ENCODE assay signal across 8 mouse cellular contexts in genomic region chr9:106417841-106418625, GRCm38 (mm10). TPM values are rescaled to one million over a fixed set of nuclear protein-coding genes. Genes with fewer than 3 reads are reported as not detected.
A peak's percentile ranks its signal among the peaks of the same experiment; 100 is the strongest.
DNase-seq lines count a peak whose midpoint lies in the region; ATAC-seq and TF ChIP-seq lines count a peak whose summit lies in the region.

No protein-coding gene starts in this region.

- H3K79me2 ChIP-seq in liver, adult 2 months (ENCODE audit: control insufficient read depth, insufficient read depth, low read length): no peaks in the 10 kb centered on the region
- no peaks in the 10 kb centered on the region for H3K79me2 ChIP-seq in myocyte (ENCODE audit: control insufficient read depth, insufficient read depth)

- WGBS in forebrain, embryonic 11.5 days: 17% methylated on average over 29 of the region's 29 CpGs
- WGBS in heart, embryonic 14.5 days: 14% methylated on average over 29 of the region's 29 CpGs
- 28% methylated on average over 29 of the region's 29 CpGs for WGBS in liver, adult 2 months
- 21% methylated on average over 29 of the region's 29 CpGs for WGBS in thymus, adult 2 months

- peak overlapping the region; percentile 58 for H3K9ac ChIP-seq in forebrain, embryonic 11.5 days (ENCODE audit: low read length)
- H3K9ac ChIP-seq in heart, embryonic 14.5 days (ENCODE audit: low read length): peak overlapping the region; percentile 67
- peak overlapping the region; percentile 32; the same call in 1 of the 2 replicates for H3K9ac ChIP-seq in liver, adult 2 months (ENCODE audit: low read depth, low read length)

- H3K4me1 ChIP-seq in forebrain, embryonic 11.5 days (replicated peaks; ENCODE audit: control insufficient read depth, insufficient read depth, low read length): peaks cover 21% of the 10 kb centered on the region
- peaks cover 24% of the 10 kb centered on the region in 2 experiments for H3K4me1 ChIP-seq in heart, embryonic 14.5 days (ENCODE audit: control insufficient read depth in 2 of 2, insufficient read depth in 2 of 2, low read length in 2 of 2)
- H3K4me1 ChIP-seq in liver, adult 2 months (ENCODE audit: control insufficient read depth, insufficient read depth, low read length): no peaks in the 10 kb centered on the region
- H3K4me1 ChIP-seq in thymus, adult 2 months (replicated peaks; ENCODE audit: control insufficient read depth, insufficient read depth, low read length): peaks cover 7% of the 10 kb centered on the region

- H3K27ac ChIP-seq in forebrain, embryonic 11.5 days (ENCODE audit: low read depth, low read length): no peak overlapping the region
- H3K27ac ChIP-seq in heart, embryonic 14.5 days (replicated peaks in 1 of 2; ENCODE audit: control insufficient read depth in 1 of 2, insufficient read depth in 1 of 2, low read depth in 2 of 2, low read length in 2 of 2): peak overlapping the region in 1 of 2 experiments; percentile 78; a peak in 3 of 4 replicates
- H3K27ac ChIP-seq in liver, adult 2 months (replicated peaks; ENCODE audit: insufficient read depth, low read depth, low read length): no peak overlapping the region
- no peak overlapping the region for H3K27ac ChIP-seq in thymus, adult 2 months (ENCODE audit: control insufficient read depth, insufficient read depth, low read length)

- peak; percentile 28 to 37 for DNase-seq in thymus, adult 18-20 months
- no peak for DNase-seq in thymus, postnatal 0 days (ENCODE audit: low spot score)
- DNase-seq in forebrain, embryonic 11.5 days (ENCODE audit: low spot score): peak; percentile 81
- DNase-seq in kidney, postnatal 10 days: peak; percentile 93
- no peak for DNase-seq in liver, adult 2 months (ENCODE audit: extremely low read depth, low read depth, low spot score)
- DNase-seq in thymus, adult 2 months: peak; percentile 47

- no peak for TF ChIP-seq CTCF in liver, adult 2 months (IDR thresholded peaks at IDR 0.05; ENCODE audit: low read depth, low read length)
- no peak for TF ChIP-seq CTCF in thymus, adult 2 months (IDR thresholded peaks at IDR 0.05; ENCODE audit: borderline replicate concordance, control insufficient read depth, extremely low read depth, insufficient read depth, low read length, poor library complexity)

- peak overlapping the region; percentile 45 for H3K4me2 ChIP-seq in forebrain, embryonic 11.5 days (ENCODE audit: low read depth, low read length, severe bottlenecking)
- peak overlapping the region; percentile 79 for H3K4me2 ChIP-seq in heart, embryonic 14.5 days (ENCODE audit: low read length)
- peak overlapping the region; percentile 58 for H3K4me2 ChIP-seq in myocyte (ENCODE audit: low read depth)

- H3K9me3 ChIP-seq in forebrain, embryonic 11.5 days (ENCODE audit: control insufficient read depth, low read length): no peaks in the 10 kb centered on the region
- H3K9me3 ChIP-seq in heart, embryonic 14.5 days (ENCODE audit: control insufficient read depth, low read length): no peaks in the 10 kb centered on the region

- no peak overlapping the region for H3ac ChIP-seq in myocyte (ENCODE audit: control insufficient read depth, insufficient read length)

- ATAC-seq in forebrain, embryonic 11.5 days (replicated peaks; ENCODE audit: low FRiP score): peak; percentile 31; the same call in 1 of the 2 replicates
- peak; percentile 67 for ATAC-seq in heart, embryonic 14.5 days (ENCODE audit: insufficient number of reproducible peaks, insufficient read depth, low FRiP score, low read depth)

- peak overlapping the region; percentile 11 for H3K4me3 ChIP-seq in forebrain, embryonic 11.5 days (ENCODE audit: low read depth, low read length)
- H3K4me3 ChIP-seq in heart, embryonic 14.5 days (ENCODE audit: control insufficient read depth in 1 of 2, insufficient read depth in 1 of 2, low read depth in 1 of 2, low read length in 2 of 2): peak overlapping the region; percentile 22 to 23; a peak in 3 of 4 replicates
- peak overlapping the region; percentile 15; the same call in 1 of the 2 replicates for H3K4me3 ChIP-seq in liver, adult 2 months (ENCODE audit: insufficient read depth, low read depth, low read length)
- no peak overlapping the region for H3K4me3 ChIP-seq in myocyte
- no peak overlapping the region for H3K4me3 ChIP-seq in thymus, adult 2 months (ENCODE audit: control insufficient read depth, insufficient read depth, low read length)

- H3K36me3 ChIP-seq in forebrain, embryonic 11.5 days (ENCODE audit: control insufficient read depth, insufficient read depth, low read length): no peaks in the 10 kb centered on the region
- H3K36me3 ChIP-seq in heart, embryonic 14.5 days (ENCODE audit: control insufficient read depth, insufficient read depth, low read length): no peaks in the 10 kb centered on the region
- no peaks in the 10 kb centered on the region for H3K36me3 ChIP-seq in liver, adult 2 months (ENCODE audit: control insufficient read depth, insufficient read depth, low read length)
- H3K36me3 ChIP-seq in myocyte (ENCODE audit: control insufficient read depth, insufficient read depth): no peaks in the 10 kb centered on the region
- no peaks in the 10 kb centered on the region for H3K36me3 ChIP-seq in thymus, adult 2 months (ENCODE audit: control insufficient read depth, insufficient read depth, low read length)

- TF ChIP-seq POLR2A in liver, adult 2 months (IDR thresholded peaks at IDR 0.05; ENCODE audit: extremely low read depth, insufficient read depth, low read length): no peak
- no peak for TF ChIP-seq POLR2A in myocyte (IDR thresholded peaks at IDR 0.05; ENCODE audit: insufficient read length, low read depth)
- 0 out of 2 replicates have a peak, but pooled peaks have one; percentile 31 for TF ChIP-seq POLR2A in thymus, adult 2 months (IDR thresholded peaks at IDR 0.05; ENCODE audit: control insufficient read depth, extremely low read depth, insufficient read depth, low read length, poor library complexity)

- H3K27me3 ChIP-seq in forebrain, embryonic 11.5 days (ENCODE audit: control insufficient read depth, insufficient read depth, low read length): no peaks in the 10 kb centered on the region
- 0 out of 2 replicates have a peak, but pooled peaks cover 3% of the 10 kb centered on the region for H3K27me3 ChIP-seq in heart, embryonic 14.5 days (ENCODE audit: control insufficient read depth, insufficient read depth, low read length)
- peaks cover 4% of the 10 kb centered on the region; the same call in 1 of the 2 replicates for H3K27me3 ChIP-seq in liver, adult 2 months (ENCODE audit: control insufficient read depth, insufficient read depth, low read length)
- no peaks in the 10 kb centered on the region for H3K27me3 ChIP-seq in myocyte (ENCODE audit: control insufficient read depth, insufficient read depth, insufficient read length)
- H3K27me3 ChIP-seq in thymus, adult 2 months (ENCODE audit: control insufficient read depth, insufficient read depth, low read length): no peaks in the 10 kb centered on the region

TF ChIP-seq in myocyte, 11 proteins besides CTCF, POLR2A, EP300 and RAD21 (continues in another document):
- TF ChIP-seq E2F4 (IDR thresholded peaks at IDR 0.05; ENCODE audit: insufficient read depth): no peak
- peak in 2 of 3 experiments; percentile 25 to 73 for TF ChIP-seq MYOD1 (IDR thresholded peaks at IDR 0.05; ENCODE audit: control insufficient read depth in 1 of 3, insufficient read length in 2 of 3, low read depth in 2 of 3)
- TF ChIP-seq CEBPB (IDR thresholded peaks at IDR 0.05; ENCODE audit: insufficient read depth, poor library complexity, severe bottlenecking): no peak

RNA-seq across cellular contexts. Expression of gene Rpl29, which starts 11.2 kb away (rescaled TPM):
- polyA plus RNA-seq in thymus, postnatal 0 days (2015; fragmentation: Nextera tagmentation; extraction: Ambion mirVana): 1,071 and 1,139 TPM in 2 replicates
- polyA plus RNA-seq in forebrain, embryonic 11.5 days (2014; fragmentation: Nextera tagmentation; extraction: Ambion mirVana): 879 and 889 TPM in 2 replicates
- 691 and 781 TPM in 2 replicates for polyA plus RNA-seq in heart, embryonic 14.5 days (2014; fragmentation: Nextera tagmentation; extraction: Ambion mirVana)
- 182 and 210 TPM in 2 replicates for total RNA-seq in liver, adult 2 months (2014; rRNA removed)
- polyA plus RNA-seq in liver, adult 2 months (2012; rRNA removed): 230 and 232 TPM in 2 replicates
- 45.1 TPM for polyA plus RNA-seq in myocyte (2012; fragmentation: generic; extraction: Trizol)
- 524 and 548 TPM in 2 replicates for polyA plus RNA-seq in thymus, adult 2 months (2012; rRNA removed)

RNA-seq across cellular contexts. Expression of gene Acy1, which starts 20.1 kb away (rescaled TPM):
- polyA plus RNA-seq in thymus, postnatal 0 days (2015; fragmentation: Nextera tagmentation; extraction: Ambion mirVana): 17.4 and 18.3 TPM in 2 replicates
- 39.5 and 43.4 TPM in 2 replicates for polyA plus RNA-seq in forebrain, embryonic 11.5 days (2014; fragmentation: Nextera tagmentation; extraction: Ambion mirVana)
- polyA plus RNA-seq in heart, embryonic 14.5 days (2014; fragmentation: Nextera tagmentation; extraction: Ambion mirVana): 22.8 and 24.8 TPM in 2 replicates
- 65.2 and 76.5 TPM in 2 replicates for total RNA-seq in liver, adult 2 months (2014; rRNA removed)
- 50.7 and 64.3 TPM in 2 replicates for polyA plus RNA-seq in liver, adult 2 months (2012; rRNA removed)
- 18.1 TPM for polyA plus RNA-seq in myocyte (2012; fragmentation: generic; extraction: Trizol)
- 11.0 and 12.5 TPM in 2 replicates for polyA plus RNA-seq in thymus, adult 2 months (2012; rRNA removed)

RNA-seq across cellular contexts. Expression of gene Abhd14b, which starts 29.2 kb away (rescaled TPM):
- polyA plus RNA-seq in thymus, postnatal 0 days (2015; fragmentation: Nextera tagmentation; extraction: Ambion mirVana): 9.4 and 13.0 TPM in 2 replicates
- 4.6 and 4.7 TPM in 2 replicates for polyA plus RNA-seq in forebrain, embryonic 11.5 days (2014; fragmentation: Nextera tagmentation; extraction: Ambion mirVana)
- 6.6 and 7.1 TPM in 2 replicates for polyA plus RNA-seq in heart, embryonic 14.5 days (2014; fragmentation: Nextera tagmentation; extraction: Ambion mirVana)
- 129 and 183 TPM in 2 replicates for total RNA-seq in liver, adult 2 months (2014; rRNA removed)
- 402 and 415 TPM in 2 replicates for polyA plus RNA-seq in liver, adult 2 months (2012; rRNA removed)
- polyA plus RNA-seq in myocyte (2012; fragmentation: generic; extraction: Trizol): 4.2 TPM
- polyA plus RNA-seq in thymus, adult 2 months (2012; rRNA removed): 21.6 and 29.3 TPM in 2 replicates

RNA-seq across cellular contexts. Expression of gene Abhd14a, which starts 29.4 kb away (rescaled TPM):
- 15.7 and 19.6 TPM in 2 replicates for polyA plus RNA-seq in thymus, postnatal 0 days (2015; fragmentation: Nextera tagmentation; extraction: Ambion mirVana)
- 38.3 and 41.0 TPM in 2 replicates for polyA plus RNA-seq in forebrain, embryonic 11.5 days (2014; fragmentation: Nextera tagmentation; extraction: Ambion mirVana)
- 55.9 and 57.5 TPM in 2 replicates for polyA plus RNA-seq in heart, embryonic 14.5 days (2014; fragmentation: Nextera tagmentation; extraction: Ambion mirVana)
- 8.2 and 10.4 TPM in 2 replicates for total RNA-seq in liver, adult 2 months (2014; rRNA removed)
- 22.7 and 24.4 TPM in 2 replicates for polyA plus RNA-seq in liver, adult 2 months (2012; rRNA removed)
- polyA plus RNA-seq in myocyte (2012; fragmentation: generic; extraction: Trizol): 19.2 TPM
- polyA plus RNA-seq in thymus, adult 2 months (2012; rRNA removed): 18.1 and 19.8 TPM in 2 replicates

RNA-seq across cellular contexts. Expression of gene Pcbp4, which starts 35.1 kb away (rescaled TPM):
- polyA plus RNA-seq in thymus, postnatal 0 days (2015; fragmentation: Nextera tagmentation; extraction: Ambion mirVana): 12.6 and 16.3 TPM in 2 replicates
- 300 and 309 TPM in 2 replicates for polyA plus RNA-seq in forebrain, embryonic 11.5 days (2014; fragmentation: Nextera tagmentation; extraction: Ambion mirVana)
- polyA plus RNA-seq in heart, embryonic 14.5 days (2014; fragmentation: Nextera tagmentation; extraction: Ambion mirVana): 59.0 and 66.4 TPM in 2 replicates
- 15.9 and 22.2 TPM in 2 replicates for total RNA-seq in liver, adult 2 months (2014; rRNA removed)
- polyA plus RNA-seq in liver, adult 2 months (2012; rRNA removed): 43.3 and 52.5 TPM in 2 replicates
- 274 TPM for polyA plus RNA-seq in myocyte (2012; fragmentation: generic; extraction: Trizol)
- polyA plus RNA-seq in thymus, adult 2 months (2012; rRNA removed): 45.1 and 59.9 TPM in 2 replicates

Comparison
In these comparisons a context has a peak if more than half of its experiments do, and no peak if none do; other contexts are left out.
1. DNase-seq: peak in thymus, adult 18-20 months (2 of 2), forebrain, embryonic 11.5 days (single experiment), kidney, postnatal 10 days (single experiment) and thymus, adult 2 months (single experiment); none in thymus, postnatal 0 days (single experiment) and liver, adult 2 months (single experiment).
2. H3K4me3 ChIP-seq: peak in forebrain, embryonic 11.5 days (single experiment), heart, embryonic 14.5 days (2 of 2) and liver, adult 2 months (single experiment); none in myocyte (single experiment) and thymus, adult 2 months (single experiment).
3. RNA of gene Abhd14b, which starts 29.2 kb away (polyA plus RNA-seq): 402 to 415 TPM in liver, adult 2 months; 21.6 to 29.3 TPM in thymus, adult 2 months, 9.4 to 13.0 TPM in thymus, postnatal 0 days, 6.6 to 7.1 TPM in heart, embryonic 14.5 days, 4.6 to 4.7 TPM in forebrain, embryonic 11.5 days and 4.2 TPM in myocyte (single experiment); every median in the first group is over 10 times any median in the second.
4. Peak in every context shown above with its lines, with median percentiles within 50 percentile points of each other: H3K4me2 ChIP-seq and H3K9ac ChIP-seq.